Mouse (Mus musculus) ES-E14 (cell line): ENCODE data around the gene Tnip1. TPM values are rescaled to one million over a fixed set of nuclear protein-coding genes. Genes with fewer than 3 reads are reported as not detected.

Source experiments
- DNase-seq: peaks from one replicate; pipeline ENCODE4 v3.0.0-alpha.2; 2013; ENCODE audit warnings: low read depth, low spot score
- H3K27ac ChIP-seq: 2 replicates; pipeline ENCODE4 v1.5.1; 2012; ENCODE audit warnings: low read depth, mild to moderate bottlenecking, low read length, moderate library complexity, mixed read lengths; ENCODE audit not compliant: poor library complexity, insufficient read depth, severe bottlenecking
- H3K36me3 ChIP-seq: 2 replicates; pipeline ENCODE4 v1.6.1; 2012; ENCODE audit warnings: mild to moderate bottlenecking, low read length, moderate library complexity, mixed read lengths; ENCODE audit not compliant: control insufficient read depth, poor library complexity, insufficient read depth, severe bottlenecking
- H3K4me1 ChIP-seq, 2 experiments: fragments of 150-350 bp in 1 of 2; sonication (generic) in 1 of 2; 2 replicates each; pipeline ENCODE4 v1.6.1; 2012; ENCODE audit warnings: low read length in 2 of 2, mild to moderate bottlenecking in 1 of 2, mixed read lengths in 1 of 2; ENCODE audit not compliant: control insufficient read depth in 2 of 2, insufficient read depth in 2 of 2, poor library complexity in 1 of 2
- H3K4me3 ChIP-seq, 2 experiments: fragments of 150-350 bp in 1 of 2; sonication (generic) in 1 of 2; 2 replicates each; pipeline ENCODE4 v1.5.1; 2012; ENCODE audit warnings: low read length in 2 of 2, low read depth in 1 of 2, mild to moderate bottlenecking in 1 of 2, mixed read lengths in 1 of 2; ENCODE audit not compliant: insufficient read depth in 1 of 2, poor library complexity in 1 of 2, severe bottlenecking in 1 of 2
- H3K9ac ChIP-seq: 2 replicates; pipeline ENCODE4 v1.6.1; 2012; ENCODE audit warnings: low read depth, mild to moderate bottlenecking, low read length, mixed read lengths; ENCODE audit not compliant: poor library complexity, insufficient read depth, severe bottlenecking
- H3K9me3 ChIP-seq: fragments of 150-350 bp; sonication (generic); 2 replicates; pipeline ENCODE4 v1.6.1; 2012; ENCODE audit warnings: low read depth, mild to moderate bottlenecking, low read length; ENCODE audit not compliant: control insufficient read depth, insufficient read depth
- CHD2 ChIP-seq: IDR thresholded peaks from 2 replicates; pipeline ENCODE4 v1.6.1; 2014; ENCODE audit warnings: mild to moderate bottlenecking, low read depth, low read length, inconsistent platforms
- HCFC1 ChIP-seq: IDR thresholded peaks from 2 replicates; pipeline ENCODE4 v1.6.1; 2012; ENCODE audit warnings: low read length, inconsistent platforms, borderline replicate concordance; ENCODE audit not compliant: insufficient read depth
- MAFK ChIP-seq: IDR thresholded peaks from 2 replicates; pipeline ENCODE4 v1.6.1; 2014; ENCODE audit warnings: mild to moderate bottlenecking, low read depth, low read length, inconsistent platforms; ENCODE audit not compliant: insufficient read depth
- ZC3H11A ChIP-seq: IDR thresholded peaks from 2 replicates; pipeline ENCODE4 v1.6.1; 2012; ENCODE audit warnings: low read depth, mild to moderate bottlenecking, inconsistent platforms, low read length, borderline replicate concordance
- ZNF384 ChIP-seq: IDR thresholded peaks from 2 replicates; pipeline ENCODE4 v1.6.1; 2012; ENCODE audit warnings: low read depth, low read length, inconsistent platforms
- in situ Hi-C, 2 experiments: fragments of 600-800 bp; cut with MboI; formaldehyde crosslinking; loops; one replicate each; pipeline ENCODE4 v1.15.1; 2025; ENCODE audit warnings: low sequenced_read_pairs in 2 of 2, inconsistent platforms in 1 of 2; ENCODE audit not compliant: unreplicated experiment in 2 of 2
- total RNA-seq: library from RNA; depleted of rRNA; stranded (reverse); fragments of 300-350 nt; gene quantifications from 2 replicates; pipeline ENCODE4 v1.2.3, GENCODE M21; 2012

Gene Tnip1
- total RNA-seq, 1 experiment: 14.3 TPM

DNA sequence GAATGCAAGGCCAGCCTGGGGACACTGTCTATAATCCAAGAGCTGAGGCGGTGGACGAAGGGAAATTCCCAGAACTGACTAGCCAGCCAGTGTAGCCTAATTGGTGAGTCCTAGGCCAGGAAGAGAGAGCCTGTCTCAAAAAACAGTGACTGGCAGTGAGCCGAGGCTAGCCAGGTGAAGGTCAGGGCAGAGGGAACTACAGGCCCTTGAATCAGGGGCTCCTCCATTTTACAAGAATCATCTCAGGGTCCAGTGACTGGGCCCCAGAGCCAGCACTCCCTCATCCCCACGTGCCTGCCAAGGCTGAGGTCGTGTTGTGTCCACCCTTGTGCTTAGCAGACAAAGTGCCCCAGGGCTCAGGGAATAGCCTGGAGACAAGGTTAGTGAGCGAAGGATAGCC, 12.0 kb downstream of the Tnip1 start:
- no peak for DNase-seq
- in situ Hi-C loops: no loop called here
- TF ChIP-seq CHD2: no peak
- no peak for TF ChIP-seq ZC3H11A
- TF ChIP-seq HCFC1: no peak
- TF ChIP-seq ZNF384: no peak
- H3K36me3 ChIP-seq: peaks cover 7% of the 10 kb centered on the region; the same call in 1 of the 2 replicates
- no peak overlapping the region for H3K4me3 ChIP-seq
- H3K27ac ChIP-seq: no peak overlapping the region
- no peak overlapping the region for H3K9ac ChIP-seq
- no peaks in the 10 kb centered on the region for H3K9me3 ChIP-seq
- peaks cover 6 to 12% of the 10 kb centered on the region in 2 experiments; a peak in 3 of 4 replicates for H3K4me1 ChIP-seq

- Histone ChIP-seq H3K9ac (no peak overlapping the region), H3K27ac (no peak overlapping the region), H3K4me3 (no peak overlapping the region), H3K9me3 (no peaks in the 10 kb centered on the region), H3K36me3 (peaks cover 7% of the 10 kb centered on the region; the same call in 1 of the 2 replicates), H3K4me1 (peaks cover 8 to 15% of the 10 kb centered on the region in 2 experiments; a peak in 3 of 4 replicates)
- TF ChIP-seq CHD2: no peak
- TF ChIP-seq ZNF384: no peak
- TF ChIP-seq HCFC1: no peak
- TF ChIP-seq MAFK: no peak
- no peak for TF ChIP-seq ZC3H11A
- DNase-seq: no peak
- in situ Hi-C loops: no loop called here
These were observed 13.0 kb downstream of the Tnip1 start for GRCm38 (mm10) chr11:54949717-54950116.

DNA sequence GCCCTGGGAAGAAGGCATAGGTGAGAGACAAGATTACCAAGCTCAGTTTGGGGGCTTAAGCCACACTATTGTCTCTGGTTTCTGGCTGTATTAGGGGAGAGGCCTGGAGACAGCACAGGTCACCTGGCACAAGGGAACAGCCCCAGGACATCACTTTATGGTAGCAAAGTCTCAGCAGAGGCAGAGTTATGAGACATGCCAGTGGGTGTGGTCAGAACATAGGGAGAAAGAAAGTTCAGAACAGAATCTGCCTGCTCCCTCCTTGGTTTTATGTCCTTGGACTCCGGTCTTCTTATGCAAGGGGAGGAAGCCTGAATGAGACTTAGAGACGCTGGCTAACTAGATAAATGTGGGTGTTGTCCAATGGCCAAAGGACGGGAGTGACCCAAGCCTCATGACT, 18.0 kb downstream of the Tnip1 start:
- TF ChIP-seq MAFK (no peak), HCFC1 (no peak), ZNF384 (no peak), CHD2 (no peak), ZC3H11A (no peak)
- in situ Hi-C loops: no loop called here

GRCm38 (mm10) chr11:54940056-54940455, 22.7 kb downstream of the Tnip1 start:
- no peak for TF ChIP-seq ZC3H11A
- TF ChIP-seq HCFC1: no peak
- TF ChIP-seq CHD2: no peak
- TF ChIP-seq MAFK: no peak
- TF ChIP-seq ZNF384: no peak
- H3K36me3 ChIP-seq: peaks cover 32% of the 10 kb centered on the region; the same call in 1 of the 2 replicates
- no peak for DNase-seq
- no peak overlapping the region for H3K4me3 ChIP-seq
- in situ Hi-C loops: no loop called here
- H3K9ac ChIP-seq: no peak overlapping the region
- no peak overlapping the region for H3K27ac ChIP-seq
- H3K9me3 ChIP-seq: no peaks in the 10 kb centered on the region
- H3K4me1 ChIP-seq: peaks cover 23 to 38% of the 10 kb centered on the region in 2 experiments

More for the DNA sequence above, 18.0 kb downstream of the Tnip1 start:
- Histone ChIP-seq H3K9ac (no peak overlapping the region), H3K9me3 (no peaks in the 10 kb centered on the region), H3K4me3 (no peak overlapping the region), H3K36me3 (peaks cover 6% of the 10 kb centered on the region; the same call in 1 of the 2 replicates), H3K27ac (no peak overlapping the region), H3K4me1 (peaks cover 15 to 23% of the 10 kb centered on the region in 2 experiments; a peak in 3 of 4 replicates)
- DNase-seq: no peak

DNA sequence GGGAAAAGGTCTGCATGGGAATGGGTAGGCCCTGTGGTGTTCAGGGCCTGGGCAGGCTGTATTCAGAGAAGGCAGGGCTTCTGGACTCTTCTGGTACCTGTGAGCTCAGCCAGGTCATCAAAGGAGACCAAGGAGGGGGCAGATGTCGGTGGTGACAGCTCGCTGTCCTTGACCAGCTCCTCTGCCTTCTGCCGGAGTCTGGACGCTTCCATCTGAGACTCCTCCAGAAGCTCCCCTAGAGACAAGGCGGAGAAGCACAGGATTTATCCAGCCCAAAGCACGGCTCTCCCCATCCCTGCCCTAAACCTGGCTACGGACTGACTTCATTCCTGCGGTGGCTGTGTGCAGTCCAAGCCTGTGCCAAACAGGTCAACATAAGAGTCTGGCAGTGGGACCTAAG, 23.2 kb downstream of the Tnip1 start:
- H3K9me3 ChIP-seq: no peaks in the 10 kb centered on the region
- no peak overlapping the region for H3K27ac ChIP-seq
- no peak overlapping the region for H3K9ac ChIP-seq
- H3K4me1 ChIP-seq: peaks cover 22 to 32% of the 10 kb centered on the region in 2 experiments
- no peak overlapping the region for H3K4me3 ChIP-seq
- H3K36me3 ChIP-seq: peaks cover 32% of the 10 kb centered on the region; the same call in 1 of the 2 replicates
- no peak for TF ChIP-seq ZNF384
- no peak for TF ChIP-seq HCFC1
- TF ChIP-seq CHD2: no peak
- no peak for TF ChIP-seq MAFK
- TF ChIP-seq ZC3H11A: no peak
- no peak for DNase-seq
- in situ Hi-C loops: no loop called here
